Mouse (Mus musculus) T-helper 1 cell (primary cell): Measurements from ENCODE around the gene Mep1a.

ENCODE experiments used
- in situ Hi-C: fragments of 300-600 bp; cut with MboI, MseI; formaldehyde crosslinking; loops from one replicate; pipeline ENCODE4 v1.15.1; 2025; ENCODE audit warnings: high pct_unique_total_duplicates

Mep1a gene

GRCm38 (mm10) chr17:43477621-43478020 lies 25.0 kb downstream of the Mep1a start:
- in situ Hi-C loops: no loop called here

GRCm38 (mm10) chr17:43474775-43475174 lies 27.8 kb downstream of the Mep1a start:
- in situ Hi-C loops: loop anchor here (25.0 kb wide), 1 partner anchor 462 kb away; the partner anchor contains the start of gene Tnfrsf21

- in situ Hi-C loops: loop anchor here (25.0 kb wide), 1 partner anchor 460 kb away; the partner anchor contains the start of gene Tnfrsf21
Measured at GRCm38 (mm10) chr17:43472558-43472957, 30.1 kb downstream of the Mep1a start.

- in situ Hi-C loops: loop anchor here (25.0 kb wide), 1 partner anchor 458 kb away; the partner anchor contains the start of gene Tnfrsf21
Measured at GRCm38 (mm10) chr17:43470039-43470438, 32.6 kb downstream of the Mep1a start.

- in situ Hi-C loops: loop anchor here (25.0 kb wide), 1 partner anchor 448 kb away; the partner anchor contains the start of gene Tnfrsf21
Measured at GRCm38 (mm10) chr17:43460245-43461181, 42.1 kb downstream of the Mep1a start.

- in situ Hi-C loops: loop anchor here (5.0 to 25.0 kb wide), 2 partner anchors 192 to 447 kb away; partner anchors contain the start of gene Tnfrsf21
Measured at GRCm38 (mm10) chr17:43459737-43460230, 42.8 kb downstream of the Mep1a start.

GRCm38 (mm10) chr17:43458598-43458997 lies 44.0 kb downstream of the Mep1a start:
- in situ Hi-C loops: loop anchor here (5.0 to 25.0 kb wide), 2 partner anchors 191 to 446 kb away; partner anchors contain the start of gene Tnfrsf21

GRCm38 (mm10) chr17:43451216-43451615 lies 51.4 kb downstream of the Mep1a start:
- in situ Hi-C loops: loop anchor here (25.0 kb wide), 1 partner anchor 439 kb away; the partner anchor contains the start of gene Tnfrsf21

GRCm38 (mm10) chr17:43434485-43434884 lies 68.1 kb downstream of the Mep1a start:
- in situ Hi-C loops: no loop called here

GRCm38 (mm10) chr17:43431692-43432091 lies 70.9 kb downstream of the Mep1a start:
- in situ Hi-C loops: no loop called here
